Mouse (Mus musculus) erythroblast, embryonic 14.5 days (primary cell): ENCODE results near the gene Rgs6.

Source experiments
- GATA1 ChIP-seq: IDR thresholded peaks from 2 replicates; pipeline ENCODE4 v1.6.1; 2012; ENCODE audit warnings: low read length, inconsistent platforms, mixed read lengths
- TAL1 ChIP-seq: IDR thresholded peaks from 3 replicates; pipeline ENCODE4 v1.6.1; 2012; ENCODE audit warnings: low read length, inconsistent platforms, mixed read lengths

DNA sequence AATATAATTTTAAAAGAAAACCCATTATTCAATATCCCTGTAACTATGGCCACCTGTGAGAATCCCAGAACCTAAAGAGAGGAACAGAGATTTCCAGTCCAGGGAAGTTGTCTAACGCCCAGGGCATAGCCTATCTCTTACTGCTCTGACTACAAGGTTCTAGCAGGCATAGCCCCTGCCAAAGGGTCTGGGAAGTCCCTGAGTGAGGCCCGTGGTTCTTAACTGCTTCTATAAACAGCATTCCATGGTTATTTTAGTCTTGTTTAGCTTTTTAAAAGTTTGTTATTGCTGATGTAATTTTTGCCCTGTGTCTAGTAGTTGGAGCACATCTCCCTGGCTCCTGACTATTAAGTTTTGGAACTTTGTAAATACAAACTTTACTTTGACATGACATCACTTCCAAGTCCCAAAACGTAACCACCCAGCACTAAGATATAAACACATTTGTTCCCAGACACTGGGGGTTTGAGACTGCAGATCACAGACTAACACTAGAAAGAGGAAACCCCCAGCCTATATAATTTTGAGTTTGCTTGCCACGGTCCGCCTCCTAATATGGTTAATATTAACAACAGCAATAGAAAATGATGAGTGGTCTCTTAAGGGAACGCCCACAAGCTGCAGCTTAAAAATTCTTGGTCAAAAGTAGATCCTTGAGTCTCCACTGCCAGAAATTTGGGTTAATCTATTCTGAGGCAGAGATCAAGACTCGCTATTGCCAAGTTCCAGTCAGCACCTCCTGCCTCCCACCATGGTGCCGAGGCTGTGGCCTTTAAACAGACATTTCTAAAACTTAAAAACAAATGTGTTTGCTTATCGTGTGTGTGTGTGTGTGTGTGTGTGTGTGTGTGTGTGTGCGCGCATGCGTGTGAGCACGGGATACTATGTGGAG, 24.9 kb downstream of the Rgs6 start:
- TF ChIP-seq GATA1 (no peak), TAL1 (no peak)
